Mouse (Mus musculus) hematopoietic stem cell, adult 5-6 weeks (primary cell): ENCODE results near the gene Dhh. TPM values are rescaled to one million over a fixed set of nuclear protein-coding genes. Genes with fewer than 3 reads are reported as not detected.
"Not testable (repeated sequence)": the region's sequence is repeated elsewhere in the genome, so short reads cannot be mapped to it uniquely, and the experiment has no call there.

Experiments
- ATAC-seq, 2 experiments: fragments of 125-278 bp in 1 of 2; replicated peaks in 1 of 2; 2 replicates each; pipeline ENCODE4 v1.8.0; 2016 to 2017; ENCODE audit warnings: inconsistent platforms in 2 of 2, mild to moderate bottlenecking in 2 of 2, moderate number of reproducible peaks in 2 of 2, low read depth in 1 of 2, moderate TSS enrichment in 1 of 2; ENCODE audit not compliant: low FRiP score in 2 of 2, poor library complexity in 2 of 2, severe bottlenecking in 2 of 2, insufficient read depth in 1 of 2, low TSS enrichment in 1 of 2
- total RNA-seq: library from RNA; stranded (forward); fragments of 172-1452, 232-1000 nt; gene quantifications from 2 replicates; pipeline ENCODE4 v1.2.3, GENCODE M21; 2017

The Dhh gene
- total RNA-seq: 0.13 TPM in 1 of 2 replicates, not detected in the other

DNA sequence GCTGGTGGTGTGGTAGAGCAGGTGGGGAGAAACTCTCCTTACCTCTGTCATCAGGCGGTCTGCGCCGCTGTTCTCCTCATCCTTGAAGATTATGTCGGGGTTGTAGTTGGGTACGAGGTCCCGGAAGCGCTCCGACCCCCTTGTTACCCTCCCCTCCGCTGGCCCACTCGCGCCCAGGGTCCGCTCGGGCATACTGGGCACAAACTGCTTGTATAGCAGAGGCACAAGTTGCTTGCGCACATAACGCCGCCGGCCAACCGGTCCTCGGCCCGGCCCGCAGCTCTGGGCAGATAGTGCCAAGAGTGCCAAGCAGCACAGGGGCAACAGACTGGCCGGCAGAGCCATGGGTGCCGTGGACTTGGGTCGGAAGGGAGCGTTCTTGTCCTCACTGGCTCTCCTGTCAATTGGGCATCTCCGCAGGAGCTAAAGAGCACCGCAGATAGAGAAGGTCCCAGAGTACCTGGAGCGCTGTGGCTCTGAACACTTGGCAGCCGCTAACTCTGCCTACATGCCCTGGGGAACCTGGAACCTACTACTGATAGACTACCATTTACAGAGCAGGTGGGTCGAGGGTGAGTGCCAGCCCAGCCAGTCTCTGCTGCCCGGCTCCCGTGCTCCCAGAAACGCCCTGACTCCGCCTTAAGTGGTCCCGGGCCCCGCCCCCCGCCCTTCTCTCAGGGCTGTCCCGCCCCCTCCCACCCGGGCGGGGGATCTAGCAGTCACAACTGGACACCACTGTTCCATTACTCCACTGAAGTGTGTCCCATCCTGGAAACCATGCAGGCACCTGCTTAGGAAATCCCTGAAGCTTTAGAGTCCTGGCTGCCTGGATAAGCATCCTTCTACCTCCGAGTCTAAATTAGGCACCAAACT is at the start of gene Dhh:
Dhh (minus strand) TSS at position 613 of the 873 bp plus-strand sequence.
- ATAC-seq: 0 out of 4 replicates have a peak, but pooled peaks of 1 of the 2 experiments have one; percentile 8

DNA sequence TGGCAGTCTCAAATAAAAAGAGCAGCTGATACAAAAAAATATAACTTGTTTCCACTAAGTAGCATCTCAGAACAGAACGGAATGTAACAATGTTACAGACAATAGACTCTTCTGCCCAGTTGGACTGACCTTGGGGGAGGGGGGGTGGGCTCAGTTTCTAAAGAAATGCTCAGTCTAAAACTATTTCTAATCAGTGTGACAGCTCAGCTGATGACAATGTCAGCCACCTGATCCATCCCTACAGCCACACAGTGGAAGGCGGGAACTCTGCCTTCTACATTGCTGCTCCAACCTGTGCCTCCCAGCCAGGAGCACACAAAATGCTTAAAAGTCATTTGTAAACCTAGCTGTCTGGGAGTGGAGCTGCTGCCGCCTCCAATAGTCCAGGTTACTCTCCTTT is 49.5 kb upstream of the Dhh start:
- no peak for ATAC-seq

DNA sequence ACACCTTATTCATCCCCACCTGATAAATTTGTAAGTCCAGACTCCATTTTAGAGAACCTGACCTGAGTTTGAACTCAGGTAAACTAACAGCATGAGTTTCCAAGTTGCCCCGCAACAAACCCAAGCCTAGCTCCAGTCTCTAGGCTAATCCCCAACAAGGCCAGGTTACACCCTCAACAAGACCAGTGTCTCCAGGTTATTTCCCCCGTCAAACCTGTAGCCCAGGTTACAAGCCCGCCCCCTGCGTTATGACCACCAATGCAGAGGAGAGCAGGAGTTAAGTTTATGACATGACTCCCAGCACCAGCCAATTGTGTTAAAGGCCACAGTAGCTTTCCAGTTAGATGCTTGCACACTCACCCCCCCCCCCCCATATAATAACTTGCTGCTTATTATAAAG is 44.8 kb upstream of the Dhh start:
- no peak for ATAC-seq

DNA sequence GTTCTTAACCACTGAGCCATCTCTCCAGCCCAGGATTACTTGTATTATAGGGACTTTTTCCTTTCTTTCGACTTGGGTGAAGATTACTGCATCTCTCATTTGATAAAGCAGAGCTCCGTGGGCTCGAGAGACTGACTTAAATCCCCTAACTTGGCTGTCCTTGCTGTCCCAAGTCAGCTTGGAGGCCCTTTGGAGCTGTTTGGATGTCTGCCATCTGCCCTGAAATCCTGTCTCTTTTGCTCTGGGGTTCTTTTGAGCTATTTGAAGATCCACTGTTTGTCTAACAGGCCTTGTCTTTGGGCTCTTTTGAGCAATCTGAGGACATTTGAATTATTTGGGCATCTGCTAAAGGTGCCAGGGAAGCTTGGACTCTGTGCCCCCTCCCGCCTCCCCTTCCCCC is 43.7 kb upstream of the Dhh start:
- no peak for ATAC-seq

DNA sequence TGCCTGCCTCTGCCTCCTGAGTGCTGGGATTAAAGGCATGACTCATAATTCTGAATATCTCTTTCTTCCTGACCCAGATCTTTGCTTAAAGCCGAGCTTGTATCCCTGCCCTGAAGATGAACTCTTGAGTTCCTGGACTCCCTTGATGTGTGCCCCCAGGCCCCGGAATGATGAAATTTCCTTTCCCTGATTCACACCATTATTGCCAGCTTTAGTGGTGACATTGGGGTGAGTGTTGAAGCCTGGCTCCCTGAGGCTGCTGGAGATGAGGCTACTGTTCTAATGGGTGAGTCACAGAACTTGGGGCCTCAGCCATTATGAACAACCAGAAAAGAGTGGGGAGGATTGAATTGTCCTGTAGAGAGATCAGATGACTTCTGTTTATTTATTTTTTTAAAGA is 43.2 kb upstream of the Dhh start:
- no peak for ATAC-seq

DNA sequence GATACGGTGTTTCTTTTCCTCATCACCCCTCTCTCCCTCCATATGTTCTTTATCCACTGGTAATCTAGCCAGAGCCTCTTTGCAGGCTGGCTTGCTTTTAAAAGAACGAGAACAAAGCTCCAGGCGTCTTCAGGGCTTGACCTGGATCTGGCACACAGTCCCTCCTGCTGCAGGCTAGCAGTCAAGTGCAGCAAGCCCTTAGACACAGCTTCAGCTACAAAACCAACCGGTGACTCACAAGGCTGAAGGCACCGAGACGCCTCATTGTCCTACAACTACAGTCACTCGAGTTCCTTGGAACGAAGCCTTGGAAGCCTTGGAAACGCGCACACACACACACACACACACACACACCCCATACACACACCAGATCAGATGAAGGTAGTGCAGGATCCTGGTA is 42.5 kb upstream of the Dhh start:
- ATAC-seq: no peak

DNA sequence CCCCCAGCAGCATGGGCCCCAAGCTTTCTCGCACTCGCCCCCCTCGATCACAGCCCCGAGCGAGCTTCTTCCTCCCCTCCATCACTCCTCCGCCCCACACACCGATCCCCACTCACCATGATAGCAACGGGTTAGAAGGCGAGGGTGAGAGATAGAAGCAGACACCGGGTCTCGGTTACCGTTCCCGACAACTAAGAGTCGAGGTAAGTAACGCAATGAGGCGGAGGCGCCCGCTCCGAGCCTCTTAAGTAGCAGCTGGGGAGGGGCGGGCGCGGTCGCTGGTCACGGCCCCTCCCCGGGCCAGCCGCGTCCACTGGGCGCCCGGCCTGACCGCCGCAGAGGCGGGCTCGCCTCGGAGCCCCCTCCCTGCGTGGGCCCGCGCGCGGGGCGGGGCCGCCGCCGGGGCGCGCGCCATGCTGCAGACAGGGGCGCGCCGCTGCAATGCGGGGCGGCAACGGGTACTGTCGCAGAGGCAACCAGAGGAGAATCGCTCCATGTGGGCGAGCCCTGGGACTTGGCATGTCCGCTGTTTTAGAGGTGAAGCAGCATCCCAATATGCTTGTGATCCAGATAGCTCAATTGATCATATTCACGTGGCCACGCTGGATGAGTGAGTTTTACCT is 36.0 kb upstream of the Dhh start, which contains the start of gene Tuba1b:
Tuba1b (minus strand) TSS at position 349 of the 623 bp plus-strand sequence.
- peak; percentile 73 to 74 for ATAC-seq

DNA sequence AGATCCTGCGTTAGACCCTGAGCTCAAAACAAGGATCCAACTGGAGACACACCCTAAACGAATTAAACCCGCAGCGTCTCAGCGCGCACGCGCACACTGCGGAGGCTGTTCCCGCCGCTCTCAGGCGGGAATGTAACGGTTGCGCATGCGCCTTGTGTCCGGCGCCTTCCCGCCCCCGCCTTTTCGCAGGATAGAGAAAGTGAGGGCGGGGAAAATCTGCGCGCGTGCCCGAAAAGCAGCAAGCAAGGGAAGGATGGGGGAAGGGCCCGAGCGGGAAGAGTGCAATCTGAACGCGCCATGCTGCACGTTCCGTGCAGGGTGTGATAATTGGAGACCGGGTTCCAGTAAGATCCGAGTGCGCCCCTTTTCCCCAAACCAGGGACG is 35.5 kb upstream of the Dhh start:
- ATAC-seq: peak; percentile 44 to 64

DNA sequence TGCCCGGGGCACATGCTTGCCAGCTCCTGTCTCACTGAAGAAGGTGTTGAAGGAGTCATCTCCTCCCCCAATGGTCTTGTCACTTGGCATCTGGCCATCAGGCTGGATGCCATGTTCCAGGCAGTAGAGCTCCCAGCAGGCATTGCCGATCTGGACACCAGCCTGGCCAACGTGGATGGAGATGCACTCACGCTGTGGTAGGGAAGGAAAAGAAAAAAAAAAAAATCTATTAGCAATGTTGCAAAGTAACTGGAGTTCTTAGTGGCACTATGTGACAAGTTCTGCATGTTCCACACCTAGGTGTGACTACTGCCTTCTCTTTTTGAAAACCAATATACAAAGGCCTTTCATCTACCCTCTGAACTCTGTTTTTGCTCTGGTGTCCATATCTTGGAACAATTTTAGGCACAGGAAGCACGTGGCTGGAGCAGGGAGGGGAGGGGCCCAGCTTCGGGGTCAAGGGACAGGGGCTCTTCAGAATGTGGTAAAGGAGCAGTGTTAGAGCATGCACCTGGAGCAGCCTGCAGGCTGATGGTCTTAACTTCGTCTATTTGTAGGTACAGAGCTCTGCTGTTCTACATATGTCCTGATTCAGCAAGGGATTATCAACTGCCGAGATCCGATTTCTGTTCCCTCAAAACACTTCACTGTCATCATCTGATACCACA is 34.8 kb upstream of the Dhh start:
- ATAC-seq: not testable (repeated sequence)

DNA sequence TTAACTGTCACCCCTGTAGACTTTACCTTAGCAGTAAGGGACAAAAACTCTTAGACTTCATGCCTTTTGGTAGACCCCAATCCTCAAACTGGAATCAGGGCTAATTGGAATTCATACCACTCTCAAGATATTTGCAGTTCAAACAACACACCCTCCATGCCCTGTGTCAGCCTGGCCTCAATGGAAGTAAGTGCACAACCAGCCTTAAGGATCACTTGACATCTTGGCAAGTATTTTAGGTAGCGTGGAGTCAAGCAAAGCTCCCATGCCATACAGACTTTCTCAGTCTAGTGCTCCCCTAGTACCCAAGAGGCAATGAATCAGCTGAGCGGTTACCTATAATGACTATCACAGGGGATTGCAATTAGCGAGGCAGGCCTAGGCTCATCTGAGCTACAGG is 32.7 kb upstream of the Dhh start:
- no peak for ATAC-seq

DNA sequence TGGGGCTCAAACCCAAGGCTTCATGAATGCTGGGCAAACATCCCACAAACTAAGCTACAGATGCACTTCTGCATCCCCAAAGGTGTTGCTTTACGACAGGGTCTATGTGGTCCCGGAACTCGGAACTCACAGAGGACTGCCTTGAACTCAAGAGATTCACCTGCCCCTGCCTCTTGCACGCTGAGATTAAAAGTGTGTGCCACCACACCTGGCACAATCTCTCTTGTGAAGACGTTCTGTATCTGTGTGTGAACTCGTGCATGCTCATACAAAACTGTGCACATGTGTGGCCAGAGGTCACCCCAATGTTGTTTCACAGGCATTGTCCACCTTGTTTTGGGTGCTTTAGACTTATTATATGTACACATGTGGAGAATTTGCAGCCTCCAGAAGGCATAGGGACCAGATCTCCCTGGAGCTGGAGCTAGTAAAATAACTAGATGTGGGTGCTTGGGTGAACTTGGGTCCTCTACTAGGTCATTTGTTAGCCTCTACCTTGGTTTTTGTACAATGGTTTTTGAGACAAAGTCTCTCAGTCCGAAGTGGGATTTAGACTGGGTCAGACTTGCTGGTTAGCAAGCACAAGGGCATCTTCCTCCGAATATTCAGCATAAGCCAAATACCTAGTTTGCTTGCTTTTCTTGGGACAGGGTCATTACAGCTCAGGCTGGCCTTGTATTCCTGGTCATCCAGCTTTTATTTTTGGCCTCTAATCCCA is 31.8 kb upstream of the Dhh start:
- ATAC-seq: no peak

DNA sequence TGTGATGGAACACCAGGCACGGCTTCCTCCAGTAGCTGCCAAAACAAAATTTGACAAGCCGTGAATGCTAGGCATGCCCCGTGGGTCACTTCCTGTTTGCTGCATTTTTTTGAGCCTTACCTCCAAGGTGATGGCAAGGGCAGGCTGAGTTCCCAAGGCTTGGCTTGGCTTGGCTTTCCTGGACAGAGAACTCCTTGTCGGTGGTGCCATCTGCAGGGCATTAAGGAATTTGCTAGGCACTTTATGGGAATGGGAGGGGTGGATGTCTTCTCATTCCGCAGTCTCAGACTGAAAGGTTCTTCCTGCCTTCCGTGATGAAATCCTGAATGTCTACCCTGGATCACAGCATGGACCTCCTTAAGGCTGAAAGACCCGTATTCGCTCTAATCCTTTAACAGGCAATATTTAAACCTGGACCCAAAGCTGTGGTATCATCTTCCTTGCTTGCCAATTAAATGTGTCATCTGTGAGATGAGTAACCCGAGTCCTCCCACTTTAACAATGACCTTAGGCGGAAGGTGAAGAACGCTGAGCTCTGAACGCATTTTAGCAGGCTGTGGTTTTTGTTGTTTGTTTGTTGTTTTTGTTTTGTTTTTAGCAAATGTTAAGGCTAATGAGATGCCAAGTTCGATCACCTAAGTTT is 30.4 kb upstream of the Dhh start:
- ATAC-seq: peak; percentile 75 to 78

DNA sequence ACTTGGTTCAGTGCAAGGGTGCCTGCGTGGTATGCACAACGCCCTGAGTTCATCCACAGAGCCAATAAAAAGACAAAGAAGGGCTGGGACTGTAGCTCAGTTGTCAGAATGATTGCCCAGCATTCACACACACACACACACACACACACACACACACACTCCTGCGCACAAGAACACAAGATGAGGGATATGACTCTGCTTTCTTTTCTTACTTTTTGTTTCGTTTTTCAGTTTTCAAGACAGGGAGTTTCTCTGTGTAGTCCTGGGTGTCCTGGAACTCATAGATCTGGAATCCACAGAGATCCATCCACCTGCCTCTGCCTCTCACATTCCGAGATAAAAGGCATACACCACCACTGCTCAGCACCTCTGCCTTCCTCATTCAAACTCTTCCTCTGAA is 29.2 kb upstream of the Dhh start:
- no peak for ATAC-seq

DNA sequence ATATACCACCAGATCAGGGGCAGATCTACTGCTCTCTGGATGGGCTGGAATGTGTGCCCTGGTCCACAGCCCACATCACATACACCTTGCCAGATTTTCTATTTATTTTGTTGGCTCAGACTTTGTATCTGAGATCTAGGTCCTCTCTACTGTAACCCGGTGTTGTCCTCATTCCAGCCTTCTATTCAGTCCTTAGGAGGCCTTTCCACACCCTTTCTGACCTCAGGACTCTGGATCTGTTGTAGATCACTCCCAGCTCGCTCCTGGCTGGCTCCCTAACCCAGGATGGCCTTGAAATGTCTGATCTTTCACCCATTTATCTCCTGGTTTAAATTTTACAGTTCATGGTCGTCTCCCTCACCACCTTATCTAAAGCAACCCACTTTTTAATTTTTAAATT is 26.3 kb upstream of the Dhh start:
- no peak for ATAC-seq

DNA sequence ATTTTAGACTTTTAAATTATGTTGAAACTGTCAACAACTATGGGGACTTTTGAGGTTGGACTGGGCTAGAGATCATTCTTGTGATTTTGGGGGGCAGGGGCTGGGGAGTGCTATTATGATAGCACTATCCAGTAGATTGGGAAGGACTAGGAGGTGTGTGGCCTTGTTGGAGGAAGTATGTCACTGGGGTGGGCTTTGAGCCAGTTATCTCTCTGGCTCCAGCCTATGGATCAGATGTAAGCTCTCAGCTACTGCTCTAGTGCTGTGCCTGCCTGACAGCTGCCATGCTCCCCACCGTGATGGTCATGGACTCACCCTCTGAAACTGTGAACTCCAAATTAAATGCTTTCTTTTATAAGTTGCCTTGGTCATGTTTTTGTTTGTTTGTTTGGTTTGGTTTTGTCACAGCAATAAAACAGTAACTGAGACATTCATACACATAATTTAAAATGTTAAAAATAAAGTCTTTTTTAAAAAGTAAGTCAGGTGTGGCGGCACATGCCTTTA is 24.7 kb upstream of the Dhh start:
- no peak for ATAC-seq

DNA sequence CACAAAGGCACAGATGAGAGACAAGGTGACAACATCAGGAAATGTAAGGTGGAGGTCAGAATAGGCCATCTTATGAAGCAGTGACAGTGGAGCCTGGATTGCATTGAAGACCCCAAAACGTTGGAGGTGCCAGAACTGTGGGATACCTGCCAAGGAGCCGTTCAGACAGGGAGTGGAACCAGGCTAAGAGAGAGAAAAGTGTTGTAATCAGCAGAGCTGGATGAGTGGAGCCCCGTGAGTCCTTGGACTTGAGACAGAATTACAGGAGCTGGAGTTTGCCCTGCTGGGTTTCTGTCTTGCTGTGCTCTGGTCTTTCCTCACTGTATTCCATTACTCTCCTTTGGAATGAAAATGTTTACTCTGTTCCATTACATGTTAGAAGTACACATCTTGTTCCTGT is 24.2 kb upstream of the Dhh start:
- ATAC-seq: no peak

DNA sequence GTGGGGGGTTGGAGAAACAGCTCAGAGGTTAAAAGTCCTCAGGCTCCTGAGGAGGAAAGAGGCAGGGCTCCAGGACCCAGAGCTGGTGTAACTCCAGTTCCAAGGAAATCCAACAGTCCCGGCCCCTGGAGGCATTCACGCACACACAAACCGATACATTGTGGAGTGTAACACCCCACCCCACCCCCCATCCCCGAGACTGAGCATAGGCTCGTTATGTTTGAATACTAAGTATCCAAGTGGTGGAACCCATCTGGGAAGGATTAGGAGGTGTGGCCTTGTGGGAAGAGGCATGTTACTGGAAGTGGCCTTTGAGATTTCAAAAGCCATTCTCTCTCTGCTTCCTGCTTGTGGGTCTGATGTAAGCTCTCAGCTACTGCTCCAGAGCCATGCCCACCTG is 23.2 kb upstream of the Dhh start:
- no peak for ATAC-seq
